Mouse (Mus musculus) CH12.LX (cell line): Measurements from ENCODE around the gene 1190005I06Rik. TPM values are rescaled to one million over a fixed set of nuclear protein-coding genes. Genes with fewer than 3 reads are reported as not detected.

Experiments used
- DNase-seq: peaks from one replicate; pipeline ENCODE4 v3.0.0-alpha.2; 2013; ENCODE audit errors: extremely low read depth
- H3K27ac ChIP-seq: 2 replicates; pipeline ENCODE4 v1.5.1; 2012; ENCODE audit warnings: low read depth, mild to moderate bottlenecking, control low read depth, moderate library complexity; ENCODE audit not compliant: insufficient read depth
- H3K27me3 ChIP-seq: replicated peaks from 2 replicates; pipeline ENCODE3; 2012; ENCODE audit warnings: inconsistent platforms
- H3K36me3 ChIP-seq, 2 experiments: replicated peaks in 1 of 2; 2 replicates each; pipeline versions ENCODE3 to v1.6.1; 2012; ENCODE audit warnings: inconsistent platforms in 1 of 2, low read length in 1 of 2, mild to moderate bottlenecking in 1 of 2, mixed read lengths in 1 of 2, moderate library complexity in 1 of 2; ENCODE audit not compliant: control insufficient read depth in 1 of 2, insufficient read depth in 1 of 2
- H3K4me1 ChIP-seq, 2 experiments: 2 replicates each; pipeline ENCODE4 v1.6.1; 2012; ENCODE audit warnings: inconsistent platforms in 1 of 2, moderate library complexity in 1 of 2; ENCODE audit not compliant: insufficient read depth in 2 of 2, control insufficient read depth in 1 of 2
- H3K4me2 ChIP-seq: 2 replicates; pipeline ENCODE4 v1.6.1; 2012; ENCODE audit warnings: low read depth, mild to moderate bottlenecking, control low read depth; ENCODE audit not compliant: poor library complexity, insufficient read depth, severe bottlenecking
- H3K4me3 ChIP-seq, 3 experiments: fragments of 150-350 bp in 1 of 3; sonication (generic) in 1 of 3; replicated peaks in 1 of 3; 2 replicates each; pipeline versions ENCODE3 to v1.5.1; 2011 to 2012; ENCODE audit warnings: low read depth in 2 of 3, low read length in 2 of 3, mild to moderate bottlenecking in 2 of 3, moderate library complexity in 2 of 3, control low read depth in 1 of 3, improper control_type of control experiment in 1 of 3, inconsistent platforms in 1 of 3, mixed read lengths in 1 of 3; ENCODE audit not compliant: poor library complexity in 1 of 3
- H3K79me2 ChIP-seq: replicated peaks from 2 replicates; pipeline ENCODE4 v1.6.1; 2012; ENCODE audit warnings: mild to moderate bottlenecking, moderate library complexity; ENCODE audit not compliant: control insufficient read depth, poor library complexity, insufficient read depth, severe bottlenecking; ENCODE audit errors: extremely low read depth
- H3K9ac ChIP-seq: 2 replicates; pipeline ENCODE4 v1.6.1; 2012; ENCODE audit warnings: low read depth, mild to moderate bottlenecking, control low read depth, moderate library complexity; ENCODE audit not compliant: insufficient read depth
- H3K9me3 ChIP-seq: replicated peaks from 2 replicates; pipeline ENCODE3; 2012; ENCODE audit warnings: low read length, inconsistent platforms, mixed read lengths
- BHLHE40 ChIP-seq: IDR thresholded peaks from 2 replicates; pipeline ENCODE4 v1.6.1; 2011; ENCODE audit warnings: mild to moderate bottlenecking, low read depth, low read length, improper control_type of control experiment
- CHD1 ChIP-seq: IDR thresholded peaks from 2 replicates; pipeline ENCODE4 v1.6.1; 2012; ENCODE audit warnings: low read depth, low read length, improper control_type of control experiment, inconsistent platforms
- ETS1 ChIP-seq: conservative IDR thresholded peaks from 2 replicates; pipeline ENCODE4 v1.6.1; 2012; ENCODE audit warnings: low read depth, mild to moderate bottlenecking, inconsistent platforms, low read length, improper control_type of control experiment, moderate library complexity
- GABPA ChIP-seq: IDR thresholded peaks from 2 replicates; pipeline ENCODE4 v1.6.1; 2012; ENCODE audit warnings: low read depth, low read length, improper control_type of control experiment, inconsistent platforms; ENCODE audit not compliant: insufficient replicate concordance
- IRF4 ChIP-seq: IDR thresholded peaks from 2 replicates; pipeline ENCODE4 v1.6.1; 2014; ENCODE audit warnings: low read depth, mild to moderate bottlenecking, inconsistent platforms, low read length, improper control_type of control experiment
- JUN ChIP-seq: IDR thresholded peaks from 2 replicates; pipeline ENCODE4 v1.6.1; 2011; ENCODE audit warnings: low read depth, mild to moderate bottlenecking, low read length, improper control_type of control experiment, moderate library complexity; ENCODE audit not compliant: insufficient read depth
- KAT2A ChIP-seq: IDR thresholded peaks from 2 replicates; pipeline ENCODE4 v1.6.1; 2012; ENCODE audit warnings: low read length, improper control_type of control experiment, inconsistent platforms; ENCODE audit not compliant: insufficient replicate concordance
- MAFK ChIP-seq: IDR thresholded peaks from 2 replicates; pipeline ENCODE4 v1.6.1; 2011; ENCODE audit warnings: low read length, improper control_type of control experiment; ENCODE audit not compliant: insufficient replicate concordance
- MXI1 ChIP-seq: IDR thresholded peaks from 2 replicates; pipeline ENCODE4 v1.6.1; 2011; ENCODE audit warnings: mild to moderate bottlenecking, low read depth, low read length, improper control_type of control experiment
- NRF1 ChIP-seq: IDR thresholded peaks from 2 replicates; pipeline ENCODE4 v1.6.1; 2014; ENCODE audit warnings: low read depth, mild to moderate bottlenecking, inconsistent platforms, low read length, improper control_type of control experiment, moderate library complexity
- POLR2AphosphoS2 ChIP-seq: IDR thresholded peaks from 2 replicates; pipeline ENCODE4 v1.6.1; 2011; ENCODE audit warnings: low read depth, low read length, improper control_type of control experiment
- RAD21 ChIP-seq: IDR thresholded peaks from 2 replicates; pipeline ENCODE4 v1.6.1; 2011; ENCODE audit warnings: low read depth, mild to moderate bottlenecking, low read length, improper control_type of control experiment, moderate library complexity
- SIN3A ChIP-seq: IDR thresholded peaks from 2 replicates; pipeline ENCODE4 v1.6.1; 2012; ENCODE audit warnings: low read length, improper control_type of control experiment, inconsistent platforms
- TBP ChIP-seq: conservative IDR thresholded peaks from 2 replicates; pipeline ENCODE4 v1.6.1; 2011; ENCODE audit warnings: low read depth, low read length, improper control_type of control experiment
- UBTF ChIP-seq: IDR thresholded peaks from 2 replicates; pipeline ENCODE4 v1.6.1; 2012; ENCODE audit warnings: low read depth, mild to moderate bottlenecking, inconsistent platforms, low read length, improper control_type of control experiment, moderate library complexity
- USF1 ChIP-seq: IDR thresholded peaks from 2 replicates; pipeline ENCODE4 v1.6.1; 2014; ENCODE audit warnings: low read depth, mild to moderate bottlenecking, inconsistent platforms, low read length, improper control_type of control experiment
- USF2 ChIP-seq: conservative IDR thresholded peaks from 2 replicates; pipeline ENCODE4 v1.6.1; 2011; ENCODE audit warnings: low read depth, low read length, improper control_type of control experiment
- ZC3H11A ChIP-seq: IDR thresholded peaks from 2 replicates; pipeline ENCODE4 v1.6.1; 2012; ENCODE audit warnings: low read depth, mild to moderate bottlenecking, inconsistent platforms, low read length, improper control_type of control experiment
- ZKSCAN1 ChIP-seq: IDR thresholded peaks from 2 replicates; pipeline ENCODE4 v1.6.1; 2012; ENCODE audit warnings: low read depth, inconsistent platforms, low read length, improper control_type of control experiment, borderline replicate concordance
- dilution Hi-C: fragments of 300-500 bp; cut with MboI; formaldehyde crosslinking; loops from 2 replicates; pipeline ENCODE4 v1.14.3; 2020; ENCODE audit warnings: low sequenced_read_pairs; ENCODE audit not compliant: extremely low pct_unique_long_range_greater_than_20kb, extremely low pct_ligation_motif_present
- in situ Hi-C: fragments of 300-500 bp; cut with MboI; formaldehyde crosslinking; loops from 3 replicates; pipeline ENCODE4 v1.14.3; 2019; ENCODE audit warnings: low sequenced_read_pairs, low pct_ligation_motif_present, low pct_unique_long_range_greater_than_20kb, mixed read lengths
- polyA plus RNA-seq: library from polyadenylated mRNA; unstranded; fragments of >175 nt; gene quantifications from 2 replicates; pipeline ENCODE4 v1.2.1, GENCODE M21; 2012; ENCODE audit warnings: low read depth; ENCODE audit not compliant: insufficient read length
- total RNA-seq, 2 experiments: library from RNA; depleted of rRNA; stranded (reverse); fragments of 300-350 nt in 1 of 2; fragments of >200 nt in 1 of 2; gene quantifications; 2 replicates each; pipeline ENCODE4 v1.2.3; 2012 to 2014

Gene 1190005I06Rik
- total and polyA plus RNA-seq, 3 experiments, result 0.36 to 0.85 TPM; not detected in 1

- no peak for DNase-seq
- Histone ChIP-seq H3K4me2 (no peak overlapping the region), H3K9me3 (no peaks in the 10 kb centered on the region), H3K4me1 (peaks cover 0 to 19% of the 10 kb centered on the region in 2 experiments; a peak in 2 of 4 replicates), H3K9ac (no peak overlapping the region), H3K27ac (no peak overlapping the region), H3K4me3 (no peak overlapping the region), H3K27me3 (no peaks in the 10 kb centered on the region), H3K79me2 (peaks cover 22% of the 10 kb centered on the region), H3K36me3 (peaks cover 43 to 57% of the 10 kb centered on the region in 2 experiments)
- in situ Hi-C loops (no loop called here), dilution Hi-C loops (no loop called here)
- TF ChIP-seq TBP, result no peak
- TF ChIP-seq USF1, result peak; percentile 24; the same call in 1 of the 2 replicates
- TF ChIP-seq POLR2AphosphoS2, result no peak
- no peak for TF ChIP-seq KAT2A
- TF ChIP-seq NRF1, result no peak
- TF ChIP-seq USF2, result peak; percentile 56
- no peak for TF ChIP-seq ETS1
Measured at GRCm38 (mm10) chr8:120672626-120673229, 25.3 kb upstream of the 1190005I06Rik start.

GRCm38 (mm10) chr8:120671775-120672174, 24.3 kb upstream of the 1190005I06Rik start:
- in situ Hi-C loops (no loop called here), dilution Hi-C loops (no loop called here)
- Histone ChIP-seq H3K9ac (no peak overlapping the region), H3K4me2 (no peak overlapping the region), H3K36me3 (peaks cover 43 to 53% of the 10 kb centered on the region in 2 experiments), H3K9me3 (no peaks in the 10 kb centered on the region), H3K4me3 (no peak overlapping the region), H3K4me1 (peaks cover under 1 to 22% of the 10 kb centered on the region in 2 experiments; a peak in 2 of 4 replicates), H3K79me2 (peaks cover 30% of the 10 kb centered on the region), H3K27me3 (no peaks in the 10 kb centered on the region), H3K27ac (no peak overlapping the region)
- DNase-seq, result no peak
- TF ChIP-seq MXI1 (no peak), JUN (no peak), GABPA (no peak), SIN3A (no peak), RAD21 (no peak), TBP (no peak), CHD1 (no peak), USF1 (no peak), MAFK (no peak), UBTF (no peak), ETS1 (no peak), USF2 (no peak), BHLHE40 (no peak), ZKSCAN1 (no peak), ZC3H11A (no peak), IRF4 (no peak)
